Mouse (Mus musculus) kidney, embryonic 15.5 days (tissue): ENCODE results near the gene Apoc3. TPM values are rescaled to one million over a fixed set of nuclear protein-coding genes. Genes with fewer than 3 reads are reported as not detected.

Source experiments
- ATAC-seq: fragments of 200-750 bp; cut with Nextera tagmentation; replicated peaks from 2 replicates; pipeline ENCODE4 v1.8.0; 2017; ENCODE audit warnings: moderate TSS enrichment; ENCODE audit not compliant: low FRiP score
- H3K27ac ChIP-seq: fragments of 300-500 bp; sonication (generic); 2 replicates; pipeline ENCODE4 v1.5.1; 2015; ENCODE audit warnings: mild to moderate bottlenecking, inconsistent platforms
- H3K27me3 ChIP-seq: fragments of 300-500 bp; sonication (generic); 2 replicates; pipeline ENCODE4 v1.6.1; 2015; ENCODE audit warnings: inconsistent platforms
- H3K36me3 ChIP-seq: fragments of 300-500 bp; sonication (generic); 2 replicates; pipeline ENCODE4 v1.6.1; 2015; ENCODE audit warnings: inconsistent platforms
- H3K4me1 ChIP-seq: fragments of 300-500 bp; sonication (generic); 2 replicates; pipeline ENCODE4 v1.6.1; 2015; ENCODE audit warnings: inconsistent platforms
- H3K4me2 ChIP-seq: fragments of 300-500 bp; sonication (generic); 2 replicates; pipeline ENCODE4 v1.6.1; 2015; ENCODE audit warnings: moderate library complexity, mild to moderate bottlenecking, inconsistent platforms
- H3K4me3 ChIP-seq: fragments of 300-500 bp; sonication (generic); replicated peaks from 2 replicates; pipeline ENCODE4 v1.5.1; 2015; ENCODE audit warnings: mild to moderate bottlenecking, inconsistent platforms
- H3K9ac ChIP-seq: fragments of 300-500 bp; sonication (generic); 2 replicates; pipeline ENCODE4 v1.6.1; 2015; ENCODE audit warnings: mild to moderate bottlenecking, inconsistent platforms
- H3K9me3 ChIP-seq: fragments of 300-500 bp; sonication (generic); replicated peaks from 2 replicates; pipeline ENCODE4 v1.6.1; 2016; ENCODE audit warnings: inconsistent platforms
- WGBS: fragments of 180-500 bp; shearing (Covaris S2); methylation state at CpG from one replicate; pipeline ENCODE4 v1.1.7; 2015; ENCODE audit warnings: mixed read lengths; 5-methylcytosine and 5-hydroxymethylcytosine counted together
- polyA plus RNA-seq: library from polyadenylated mRNA; unstranded; fragments of >200 nt; fragmentation: Nextera tagmentation; extraction: Ambion mirVana; gene quantifications from 2 replicates; pipeline ENCODE4 v1.2.1, GENCODE M21; 2015

The Apoc3 gene
- polyA plus RNA-seq, 1 experiment from 2014 or later, result 0.93 TPM

- peak overlapping the region; percentile 53 for H3K4me3 ChIP-seq
Measured at GRCm38 (mm10) chr9:46229573-46230449, 5.6 kb downstream of the Apoc3 start.

DNA sequence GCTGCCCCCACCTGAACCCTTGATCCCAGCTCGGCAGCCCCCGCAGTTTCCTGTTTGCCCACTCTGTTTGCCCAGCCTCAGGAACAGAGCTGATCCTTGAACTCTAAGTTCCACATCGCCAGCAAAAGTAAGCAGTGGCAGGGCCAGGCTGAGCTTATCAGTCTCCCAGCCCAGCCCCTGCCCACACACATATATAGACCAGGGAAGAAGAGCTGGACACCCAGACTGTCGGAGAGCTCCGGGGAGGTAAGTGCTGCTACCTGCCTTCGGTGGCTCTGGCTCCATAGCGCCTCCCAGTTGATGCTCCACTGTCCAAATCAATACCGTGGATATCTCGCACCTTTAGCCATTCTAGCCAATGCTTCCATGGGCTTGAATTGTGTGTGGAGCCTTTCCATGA is 6.9 kb downstream of the Apoc3 start, which contains the start of gene Apoa1:
Apoa1 (plus strand) TSS at position 90 of the 400 bp plus-strand sequence.
- 59% methylated on average over 9 of the region's 9 CpGs for WGBS
- no peak within 1 kb of the TSS for H3K9ac ChIP-seq
- peak within 1 kb of the TSS; percentile 95; the same call in 1 of the 2 replicates for H3K4me2 ChIP-seq
- no peak within 1 kb of the TSS for H3K4me3 ChIP-seq
- ATAC-seq, result no peak
- peaks cover 12% of the 10 kb centered on the region for H3K4me1 ChIP-seq
- no peaks in the 10 kb centered on the region for H3K36me3 ChIP-seq
- peaks cover 20% of the 10 kb centered on the region; the same call in 1 of the 2 replicates for H3K27me3 ChIP-seq
- no peak within 1 kb of the TSS for H3K27ac ChIP-seq
- H3K9me3 ChIP-seq, result no peaks in the 10 kb centered on the region

More at GRCm38 (mm10) chr9:46229573-46230449, 5.6 kb downstream of the Apoc3 start:
- Histone ChIP-seq H3K27ac (no peak overlapping the region), H3K9me3 (no peaks in the 10 kb centered on the region), H3K4me1 (peaks cover 12% of the 10 kb centered on the region), H3K27me3 (peaks cover 20% of the 10 kb centered on the region; the same call in 1 of the 2 replicates), H3K36me3 (no peaks in the 10 kb centered on the region), H3K4me2 (peak overlapping the region; percentile 95), H3K9ac (peak overlapping the region; percentile 50)
- ATAC-seq, result peak; percentile 93
- 15% methylated on average over 37 of the region's 37 CpGs for WGBS

- 92% methylated on average over 3 of the region's 3 CpGs for whole genome bisulfite sequencing
Measured at GRCm38 (mm10) chr9:46227064-46227614, 8.3 kb downstream of the Apoc3 start.

DNA sequence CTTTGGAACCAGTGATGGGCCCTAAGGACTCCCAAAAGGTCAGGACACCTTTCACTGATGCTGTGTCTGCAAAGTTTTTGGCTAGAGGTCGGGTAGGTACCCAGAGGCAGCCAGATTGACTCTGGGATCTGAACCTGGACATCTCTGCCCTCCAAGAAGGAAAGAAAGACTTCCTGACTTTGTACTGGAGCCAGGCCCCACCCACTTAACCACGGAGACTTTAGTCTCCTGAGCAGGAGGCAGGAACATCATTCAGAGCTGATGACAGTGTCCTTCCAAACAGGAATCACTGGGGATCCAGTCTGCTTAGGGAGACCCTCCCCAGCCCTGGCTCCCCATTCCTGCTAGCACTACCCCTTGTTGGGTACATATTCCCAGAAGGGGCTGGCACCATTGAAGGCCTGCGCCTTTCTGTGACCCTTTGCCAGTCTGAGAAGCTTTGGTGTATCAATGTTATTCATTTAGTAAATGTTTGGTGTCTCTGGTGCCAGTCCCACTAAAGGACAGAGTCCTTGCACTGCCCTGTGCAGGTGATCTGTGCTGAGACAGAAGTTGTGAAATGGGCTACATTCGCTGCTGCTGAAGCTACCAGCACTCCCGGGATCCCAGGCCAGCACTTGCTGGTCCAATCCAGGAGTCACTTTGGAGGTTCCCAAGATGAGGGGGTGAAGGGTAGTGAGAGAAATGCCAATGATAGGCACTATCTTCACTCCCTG is 10.3 kb downstream of the Apoc3 start:
- no peak overlapping the region for H3K4me2 ChIP-seq
- no peak for ATAC-seq
- no peak overlapping the region for H3K4me3 ChIP-seq
- H3K9me3 ChIP-seq, result no peaks in the 10 kb centered on the region
- H3K27ac ChIP-seq, result no peak overlapping the region
- WGBS, result 67% methylated on average over 5 of the region's 5 CpGs
- H3K4me1 ChIP-seq, result peaks cover 4% of the 10 kb centered on the region
- H3K9ac ChIP-seq, result no peak overlapping the region
- peaks cover 26% of the 10 kb centered on the region for H3K36me3 ChIP-seq
- H3K27me3 ChIP-seq, result no peaks in the 10 kb centered on the region

More at GRCm38 (mm10) chr9:46227064-46227614, 8.3 kb downstream of the Apoc3 start:
- Histone ChIP-seq H3K4me3 (no peak overlapping the region), H3K27ac (no peak overlapping the region), H3K36me3 (peaks cover 8% of the 10 kb centered on the region), H3K9ac (no peak overlapping the region), H3K4me1 (peaks cover 12% of the 10 kb centered on the region), H3K9me3 (no peaks in the 10 kb centered on the region), H3K27me3 (0 out of 2 replicates have a peak, but pooled peaks cover 12% of the 10 kb centered on the region), H3K4me2 (no peak overlapping the region)
- ATAC-seq, result no peak

DNA sequence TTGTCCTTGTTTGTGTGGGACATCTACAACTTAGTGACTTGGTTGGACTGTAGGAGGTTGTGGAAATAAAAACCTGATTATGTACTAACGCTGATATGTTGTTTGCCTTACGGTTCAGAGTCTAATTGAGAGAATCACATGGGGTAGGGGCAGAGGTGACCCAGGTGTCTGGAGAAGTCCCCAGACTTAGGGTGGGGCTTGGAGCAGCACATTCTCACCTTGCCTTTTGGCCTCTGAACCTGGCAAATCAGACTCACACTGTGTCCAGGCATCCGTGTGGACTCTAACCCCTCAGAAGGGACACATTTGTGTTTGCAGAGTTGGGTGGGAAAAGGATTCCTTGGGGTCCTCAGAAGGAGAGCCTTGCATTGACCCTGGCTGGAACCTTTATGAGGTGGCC is 11.3 kb downstream of the Apoc3 start:
- Histone ChIP-seq H3K9ac (no peak overlapping the region), H3K27me3 (no peaks in the 10 kb centered on the region), H3K9me3 (no peaks in the 10 kb centered on the region), H3K4me2 (no peak overlapping the region), H3K4me1 (no peaks in the 10 kb centered on the region), H3K4me3 (no peak overlapping the region), H3K27ac (no peak overlapping the region), H3K36me3 (peaks cover 36% of the 10 kb centered on the region)
- 73% methylated on average over 3 of the region's 3 CpGs for WGBS
- no peak for ATAC-seq

DNA sequence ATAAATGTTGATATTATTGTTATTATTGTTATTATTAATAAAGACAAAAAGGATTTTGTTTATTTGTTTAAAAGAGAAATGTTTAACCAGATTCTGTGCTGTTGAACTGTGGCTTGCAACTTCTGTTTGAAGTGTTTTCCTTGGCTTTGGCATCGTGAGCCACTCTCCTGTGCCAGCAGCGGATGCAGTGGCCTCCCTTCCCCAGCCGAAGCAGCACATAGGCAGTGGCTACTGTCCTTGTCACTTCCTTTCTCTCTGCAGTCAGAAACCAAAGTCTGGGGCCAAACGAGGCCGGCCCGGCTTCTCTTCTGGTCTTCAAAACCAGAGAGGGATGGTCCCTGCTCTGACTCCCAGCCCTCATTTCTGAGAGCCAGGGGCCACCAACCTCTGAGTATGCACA is 12.3 kb downstream of the Apoc3 start:
- H3K4me3 ChIP-seq, result no peak overlapping the region
- no peak overlapping the region for H3K9ac ChIP-seq
- no peak overlapping the region for H3K4me2 ChIP-seq
- no peak overlapping the region for H3K27ac ChIP-seq
- no peak for ATAC-seq
- H3K4me1 ChIP-seq, result no peaks in the 10 kb centered on the region
- no peaks in the 10 kb centered on the region for H3K9me3 ChIP-seq
- 82% methylated on average over 6 of the region's 6 CpGs for WGBS
- H3K36me3 ChIP-seq, result peaks cover 37% of the 10 kb centered on the region
- no peaks in the 10 kb centered on the region for H3K27me3 ChIP-seq

DNA sequence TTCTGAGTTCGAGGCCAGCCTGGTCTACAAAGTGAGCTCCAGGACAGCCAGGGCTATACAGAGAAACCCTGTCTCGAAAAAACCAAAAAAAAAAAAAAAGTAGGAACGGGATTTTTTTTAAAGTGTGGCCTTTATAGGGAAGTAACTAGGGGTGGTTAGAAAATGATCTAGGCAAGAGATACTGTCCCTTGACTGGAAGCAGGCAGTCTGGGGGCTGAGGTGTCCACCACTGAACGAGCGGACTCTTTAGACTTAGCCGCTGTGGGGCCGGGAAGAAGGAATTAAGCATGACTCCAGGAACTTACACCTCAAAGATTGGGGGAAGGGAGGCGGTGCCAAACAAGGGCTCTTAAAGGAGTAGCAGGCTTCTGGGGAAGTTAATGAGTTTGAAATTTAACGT is 17.3 kb downstream of the Apoc3 start:
- ATAC-seq, result no peak
- Histone ChIP-seq H3K4me1 (no peaks in the 10 kb centered on the region), H3K4me2 (no peak overlapping the region), H3K9ac (no peak overlapping the region), H3K27me3 (no peaks in the 10 kb centered on the region), H3K4me3 (no peak overlapping the region), H3K36me3 (peaks cover 62% of the 10 kb centered on the region), H3K27ac (no peak overlapping the region), H3K9me3 (no peaks in the 10 kb centered on the region)
- WGBS, result 68% methylated on average over 9 of the region's 9 CpGs

DNA sequence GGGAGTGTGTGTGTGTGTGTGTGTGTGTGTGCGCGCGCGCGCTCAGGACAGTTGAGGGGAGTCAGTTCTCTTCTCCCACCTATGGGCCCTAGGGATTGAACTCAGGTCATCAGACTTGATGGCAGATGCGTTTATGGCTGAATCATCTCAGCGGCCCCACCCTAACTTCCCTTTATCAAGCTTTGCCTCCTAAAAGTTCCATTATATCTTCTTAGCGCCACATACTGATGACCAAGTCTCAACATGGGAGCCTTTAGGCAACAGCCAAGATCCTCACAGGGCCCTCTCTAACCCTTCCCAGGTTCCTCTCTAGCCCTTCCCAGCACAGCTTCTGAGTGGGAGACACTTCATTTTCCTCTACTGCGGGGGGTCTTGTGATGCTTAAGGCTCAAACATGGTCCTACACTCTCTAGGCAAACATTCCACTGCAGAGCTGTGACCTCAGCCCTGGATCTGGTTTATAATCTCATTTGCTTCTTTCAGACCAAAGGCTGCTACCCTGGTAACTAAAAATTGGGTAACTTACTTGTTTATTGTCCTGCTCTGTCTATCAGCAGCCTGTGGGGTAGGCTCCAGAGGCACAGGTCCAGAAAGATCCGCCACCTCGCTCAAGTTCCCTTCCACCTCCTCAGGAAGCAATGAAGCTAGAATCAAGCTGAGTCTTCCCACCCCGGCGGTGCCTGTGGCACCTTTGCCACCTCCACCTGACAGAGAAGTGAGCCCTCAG is 18.5 kb downstream of the Apoc3 start:
- no peaks in the 10 kb centered on the region for H3K9me3 ChIP-seq
- no peak overlapping the region for H3K4me3 ChIP-seq
- 95% methylated on average over 13 of the region's 13 CpGs for whole genome bisulfite sequencing
- no peaks in the 10 kb centered on the region for H3K27me3 ChIP-seq
- H3K4me1 ChIP-seq, result no peaks in the 10 kb centered on the region
- H3K36me3 ChIP-seq, result peaks cover 63% of the 10 kb centered on the region
- no peak overlapping the region for H3K4me2 ChIP-seq
- H3K9ac ChIP-seq, result no peak overlapping the region
- ATAC-seq, result no peak
- no peak overlapping the region for H3K27ac ChIP-seq

GRCm38 (mm10) chr9:46215338-46216322 is 19.8 kb downstream of the Apoc3 start:
- H3K27ac ChIP-seq, result no peak overlapping the region
- H3K9me3 ChIP-seq, result no peaks in the 10 kb centered on the region
- WGBS, result 81% methylated on average over 11 of the region's 11 CpGs
- no peaks in the 10 kb centered on the region for H3K27me3 ChIP-seq
- H3K4me3 ChIP-seq, result no peak overlapping the region
- no peak for ATAC-seq
- H3K36me3 ChIP-seq, result peaks cover 64% of the 10 kb centered on the region
- no peak overlapping the region for H3K9ac ChIP-seq
- H3K4me1 ChIP-seq, result no peaks in the 10 kb centered on the region
- H3K4me2 ChIP-seq, result no peak overlapping the region

- H3K9ac ChIP-seq, result no peak overlapping the region
- H3K27me3 ChIP-seq, result no peaks in the 10 kb centered on the region
- H3K4me1 ChIP-seq, result no peaks in the 10 kb centered on the region
- H3K9me3 ChIP-seq, result no peaks in the 10 kb centered on the region
- no peak for ATAC-seq
- no peak overlapping the region for H3K4me3 ChIP-seq
- H3K27ac ChIP-seq, result no peak overlapping the region
- H3K36me3 ChIP-seq, result peaks cover 63% of the 10 kb centered on the region
- WGBS, result 87% methylated on average over 10 of the region's 10 CpGs
- H3K4me2 ChIP-seq, result no peak overlapping the region
Measured at GRCm38 (mm10) chr9:46214946-46215337, 20.5 kb downstream of the Apoc3 start.

DNA sequence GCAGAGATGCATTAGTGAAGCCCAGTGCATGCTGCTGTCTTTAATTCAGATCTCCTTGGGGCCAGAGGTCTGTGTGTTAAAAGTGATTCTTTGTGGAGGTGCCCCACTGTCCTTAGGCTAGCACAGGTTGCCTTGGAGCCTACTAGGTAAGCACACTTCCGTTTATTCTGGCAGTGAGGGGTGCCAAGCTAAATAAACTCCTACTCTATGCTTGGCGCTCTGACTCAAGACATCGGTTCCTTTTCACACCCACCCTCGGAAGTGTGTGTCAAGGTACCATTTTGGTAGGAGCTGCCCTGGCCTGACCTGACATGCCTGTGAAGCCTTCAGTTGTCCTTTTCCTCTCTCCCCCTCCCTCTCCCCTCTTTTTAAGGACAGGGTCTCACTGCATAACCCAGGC is 21.2 kb downstream of the Apoc3 start:
- Histone ChIP-seq H3K27ac (no peak overlapping the region), H3K4me2 (no peak overlapping the region), H3K9me3 (no peaks in the 10 kb centered on the region), H3K9ac (no peak overlapping the region), H3K27me3 (no peaks in the 10 kb centered on the region), H3K4me3 (no peak overlapping the region), H3K4me1 (no peaks in the 10 kb centered on the region), H3K36me3 (peaks cover 61% of the 10 kb centered on the region)
- WGBS, result 78% methylated on average over 4 of the region's 4 CpGs
- no peak for ATAC-seq
